Mouse (Mus musculus) heart, adult 2 months (tissue): Measurements from ENCODE around the gene Chid1. TPM values are rescaled to one million over a fixed set of nuclear protein-coding genes. Genes with fewer than 3 reads are reported as not detected.

Experiments
- DNase-seq, 2 experiments: peaks; one replicate each; pipeline ENCODE4 v3.0.0; 2021
- H3K27ac ChIP-seq: fragments of 200-600 bp; 2 replicates; pipeline ENCODE4 v1.8.1; 2022
- H3K27me3 ChIP-seq: fragments of 200-500 bp; 2 replicates; pipeline ENCODE4 v1.6.1; 2012; ENCODE audit warnings: mild to moderate bottlenecking, low read length, inconsistent platforms, mixed read lengths; ENCODE audit not compliant: control insufficient read depth, insufficient read depth
- H3K36me3 ChIP-seq: fragments of 200-500 bp; 2 replicates; pipeline ENCODE4 v1.6.1; 2012; ENCODE audit warnings: low read length, inconsistent platforms; ENCODE audit not compliant: control insufficient read depth, insufficient read depth
- H3K4me1 ChIP-seq: fragments of 200-500 bp; 2 replicates; pipeline ENCODE4 v1.6.1; 2011; ENCODE audit warnings: low read length; ENCODE audit not compliant: control insufficient read depth, insufficient read depth
- H3K4me3 ChIP-seq: fragments of 200-600 bp; 2 replicates; pipeline ENCODE4 v1.8.1; 2022
- H3K79me2 ChIP-seq: fragments of 200-500 bp; replicated peaks from 2 replicates; pipeline ENCODE4 v1.6.1; 2012; ENCODE audit warnings: mild to moderate bottlenecking, inconsistent platforms, low read length, moderate library complexity, mixed read lengths; ENCODE audit not compliant: control insufficient read depth, insufficient read depth
- H3K9ac ChIP-seq: fragments of 200-500 bp; 2 replicates; pipeline ENCODE4 v1.6.1; 2012; ENCODE audit warnings: low read depth, mild to moderate bottlenecking, control low read depth, inconsistent platforms, low read length, mixed read lengths
- CTCF ChIP-seq: fragments of 200-600 bp; IDR thresholded peaks from 2 replicates; pipeline ENCODE4 v1.8.1; 2022; ENCODE audit warnings: antibody characterized with exemption, mild to moderate bottlenecking, moderate library complexity
- EP300 ChIP-seq: fragments of 200-500 bp; IDR thresholded peaks from 2 replicates; pipeline ENCODE4 v1.6.1; 2011; ENCODE audit warnings: low read depth, low read length, control low read depth; ENCODE audit not compliant: insufficient read depth
- POLR2A ChIP-seq: fragments of 200-500 bp; IDR thresholded peaks from 2 replicates; pipeline ENCODE4 v1.6.1; 2011; ENCODE audit warnings: mild to moderate bottlenecking, low read depth, low read length, control low read depth; ENCODE audit not compliant: insufficient read depth
- WGBS: fragments of 180-500 bp; shearing (Covaris S2); methylation state at CpG from one replicate; pipeline ENCODE4 v1.1.7; 2018; 5-methylcytosine and 5-hydroxymethylcytosine counted together
- intact Hi-C: fragments of 180-260 bp; cut with DNase I; formaldehyde crosslinking; loops from one replicate; pipeline ENCODE4 v1.15.1; 2025
- polyA plus RNA-seq: library from polyadenylated mRNA; depleted of rRNA; stranded (reverse); fragments of >200 nt; gene quantifications from 2 replicates; pipeline ENCODE4 v1.2.3, GENCODE M21; 2012
- total RNA-seq, 2 experiments: library from RNA; stranded (reverse); gene quantifications; 2 replicates each; pipeline ENCODE4 v1.2.3; 2021

The Chid1 gene
- total and polyA plus RNA-seq, 3 experiments, result 20.2 to 52.7 (median 45.9) TPM

- no peaks in the 10 kb centered on the region for H3K27me3 ChIP-seq
- WGBS, result 83% methylated on average over 7 of the region's 7 CpGs
- H3K27ac ChIP-seq, result no peak overlapping the region
- TF ChIP-seq EP300 (no peak), CTCF (no peak)
- peaks cover 6% of the 10 kb centered on the region for H3K79me2 ChIP-seq
- no peak for DNase-seq
- H3K36me3 ChIP-seq, result no peaks in the 10 kb centered on the region
- H3K4me3 ChIP-seq, result no peak overlapping the region
- intact Hi-C loops, result no loop called here
- H3K4me1 ChIP-seq, result peaks cover 5% of the 10 kb centered on the region
- H3K9ac ChIP-seq, result no peak overlapping the region
Observed at GRCm38 (mm10) chr7:141581323-141581722, 41.7 kb upstream of the Chid1 start.

- DNase-seq, result no peak
- H3K4me3 ChIP-seq, result no peak overlapping the region
- peaks cover 7% of the 10 kb centered on the region for H3K4me1 ChIP-seq
- H3K36me3 ChIP-seq, result no peaks in the 10 kb centered on the region
- intact Hi-C loops, result no loop called here
- H3K27me3 ChIP-seq, result no peaks in the 10 kb centered on the region
- no peak overlapping the region for H3K9ac ChIP-seq
- no peak overlapping the region for H3K27ac ChIP-seq
- 93% methylated on average over 2 of the region's 2 CpGs for WGBS
- TF ChIP-seq CTCF (no peak), EP300 (no peak), POLR2A (no peak)
- peaks cover 6% of the 10 kb centered on the region for H3K79me2 ChIP-seq
Observed at GRCm38 (mm10) chr7:141578943-141579342, 39.3 kb upstream of the Chid1 start.

- intact Hi-C loops, result no loop called here
- Histone ChIP-seq H3K4me3 (no peak overlapping the region), H3K27me3 (no peaks in the 10 kb centered on the region), H3K4me1 (peaks cover 7% of the 10 kb centered on the region), H3K27ac (no peak overlapping the region), H3K9ac (no peak overlapping the region), H3K79me2 (peaks cover 6% of the 10 kb centered on the region), H3K36me3 (no peaks in the 10 kb centered on the region)
- no peak for DNase-seq
- no peak for TF ChIP-seq EP300
- no peak for TF ChIP-seq CTCF
- no peak for TF ChIP-seq POLR2A
- 92% methylated on average over 1 of the region's 1 CpGs for WGBS
Observed at GRCm38 (mm10) chr7:141578511-141578910, 38.9 kb upstream of the Chid1 start.

- no peak for TF ChIP-seq EP300
- TF ChIP-seq POLR2A, result no peak
- no peak for TF ChIP-seq CTCF
- H3K4me3 ChIP-seq, result no peak overlapping the region
- H3K4me1 ChIP-seq, result peaks cover 7% of the 10 kb centered on the region
- no peaks in the 10 kb centered on the region for H3K27me3 ChIP-seq
- peaks cover 6% of the 10 kb centered on the region for H3K79me2 ChIP-seq
- H3K9ac ChIP-seq, result no peak overlapping the region
- WGBS, result 65% methylated on average over 3 of the region's 3 CpGs
- DNase-seq, result no peak
- H3K27ac ChIP-seq, result no peak overlapping the region
- intact Hi-C loops, result no loop called here
- no peaks in the 10 kb centered on the region for H3K36me3 ChIP-seq
Observed at GRCm38 (mm10) chr7:141577801-141578200, 38.1 kb upstream of the Chid1 start.

GRCm38 (mm10) chr7:141575481-141575880 lies 35.8 kb upstream of the Chid1 start:
- Histone ChIP-seq H3K4me3 (no peak overlapping the region), H3K27me3 (no peaks in the 10 kb centered on the region), H3K4me1 (peaks cover 5% of the 10 kb centered on the region), H3K79me2 (peaks cover 8% of the 10 kb centered on the region), H3K9ac (no peak overlapping the region), H3K36me3 (no peaks in the 10 kb centered on the region), H3K27ac (no peak overlapping the region)
- intact Hi-C loops, result no loop called here
- TF ChIP-seq POLR2A (no peak), EP300 (no peak), CTCF (no peak)
- no peak for DNase-seq
- 57% methylated on average over 3 of the region's 3 CpGs for WGBS

- DNase-seq, result no peak
- H3K9ac ChIP-seq, result no peak overlapping the region
- no peak overlapping the region for H3K27ac ChIP-seq
- peaks cover 9% of the 10 kb centered on the region for H3K4me1 ChIP-seq
- WGBS, result 28% methylated on average over 3 of the region's 3 CpGs
- H3K4me3 ChIP-seq, result no peak overlapping the region
- no peaks in the 10 kb centered on the region; the same call in 1 of the 2 replicates for H3K36me3 ChIP-seq
- no peaks in the 10 kb centered on the region for H3K27me3 ChIP-seq
- peaks cover 10% of the 10 kb centered on the region for H3K79me2 ChIP-seq
- intact Hi-C loops, result no loop called here
- TF ChIP-seq EP300, result no peak
- TF ChIP-seq CTCF, result no peak
- no peak for TF ChIP-seq POLR2A
Observed at GRCm38 (mm10) chr7:141574041-141574440, 34.4 kb upstream of the Chid1 start.
